Mouse (Mus musculus) heart, adult 2 months (tissue): ENCODE measurements around the gene Amn.

ENCODE experiments used
- CTCF ChIP-seq: fragments of 200-600 bp; IDR thresholded peaks from 2 replicates; pipeline ENCODE4 v1.8.1; 2022; ENCODE audit warnings: antibody characterized with exemption, mild to moderate bottlenecking, moderate library complexity
- POLR2A ChIP-seq: fragments of 200-500 bp; IDR thresholded peaks from 2 replicates; pipeline ENCODE4 v1.6.1; 2011; ENCODE audit warnings: mild to moderate bottlenecking, low read depth, low read length, control low read depth; ENCODE audit not compliant: insufficient read depth

GRCm38 (mm10) chr12:111324536-111324935 lies 53.6 kb downstream of the Amn start:
- TF ChIP-seq POLR2A (no peak), CTCF (no peak)
